Comparison of ENCODE assay signal across 20 mouse cellular contexts in genomic region chr2:84378678-84379077, GRCm38 (mm10). TPM values are rescaled to one million over a fixed set of nuclear protein-coding genes. Genes with fewer than 3 reads are reported as not detected.
A peak's percentile ranks its signal among the peaks of the same experiment; 100 is the strongest.
DNase-seq lines count a peak whose midpoint lies in the region; ATAC-seq and TF ChIP-seq lines count a peak whose summit lies in the region.
"Had no signal": no experiment of that assay in that cellular context is flagged by ENCODE, and none has a peak within 500 bp of the region (broad histone marks: within the 10 kb centered on the region; RNA-seq: fewer than 3 reads in every experiment).

No protein-coding gene starts in this region.

- DNase-seq in kidney, adult 11 months: peak; percentile 44
- peak; percentile 30 for DNase-seq in kidney, postnatal 10 days
- no peak for DNase-seq in liver, postnatal 0 days
- DNase-seq in yolk sac, embryonic 10.5 days (ENCODE audit: low spot score): no peak
- no peak for DNase-seq in testis, postnatal 14 days (ENCODE audit: low spot score)
- DNase-seq: cerebellum, adult 2 months; cerebellum, postnatal 36 days; gastrocnemius, postnatal 25 days; retina, postnatal 1 day had no signal

- no peaks in the 10 kb centered on the region for H3K27me3 ChIP-seq in kidney, embryonic 16.5 days (ENCODE audit: insufficient read depth, low read length)
- H3K27me3 ChIP-seq in intestine, embryonic 15.5 days (replicated peaks): no peaks in the 10 kb centered on the region
- H3K27me3 ChIP-seq in liver, postnatal 0 days (ENCODE audit: insufficient read depth, low read length): no peaks in the 10 kb centered on the region
- H3K27me3 ChIP-seq: embryonic facial prominence, embryonic 12.5 days; midbrain, embryonic 12.5 days; stomach, embryonic 15.5 days had no signal

- WGBS in kidney, embryonic 16.5 days: 38% methylated on average over 5 of the region's 5 CpGs
- WGBS in intestine, embryonic 15.5 days: 49% methylated on average over 5 of the region's 5 CpGs
- WGBS in liver, postnatal 0 days (ENCODE audit: insufficient replicate concordance): 55% methylated on average over 5 of the region's 5 CpGs

- no peak overlapping the region for H3K9ac ChIP-seq in kidney, embryonic 16.5 days (replicated peaks; ENCODE audit: low read length)
- H3K9ac ChIP-seq in intestine, embryonic 15.5 days: no peak overlapping the region
- H3K9ac ChIP-seq in liver, postnatal 0 days (replicated peaks): no peak overlapping the region
- H3K9ac ChIP-seq: embryonic facial prominence, embryonic 12.5 days; midbrain, embryonic 12.5 days; stomach, embryonic 15.5 days had no signal

- no peaks in the 10 kb centered on the region for H3K9me3 ChIP-seq in kidney, embryonic 16.5 days (ENCODE audit: low read length)
- H3K9me3 ChIP-seq in intestine, embryonic 15.5 days: no peaks in the 10 kb centered on the region
- H3K9me3 ChIP-seq in liver, postnatal 0 days (ENCODE audit: low read length): no peaks in the 10 kb centered on the region
- H3K9me3 ChIP-seq: embryonic facial prominence, embryonic 12.5 days; G1E; hindbrain, embryonic 10.5 days; midbrain, embryonic 12.5 days; stomach, embryonic 15.5 days had no signal

- no peak overlapping the region for H3K4me3 ChIP-seq in kidney, embryonic 16.5 days (ENCODE audit: low read length)
- H3K4me3 ChIP-seq in intestine, embryonic 15.5 days (replicated peaks): no peak overlapping the region
- no peak overlapping the region for H3K4me3 ChIP-seq in liver, postnatal 0 days (ENCODE audit: low read depth, low read length)
- H3K4me3 ChIP-seq: embryonic facial prominence, embryonic 12.5 days; erythroblast, embryonic 14.5 days; hindbrain, embryonic 10.5 days; layer of hippocampus, adult 2 months; midbrain, embryonic 12.5 days; stomach, embryonic 15.5 days had no signal

- TF ChIP-seq EP300 in liver, postnatal 0 days (IDR thresholded peaks at IDR 0.05; ENCODE audit: low read depth): peak; percentile 27; the same call in 1 of the 2 replicates

- no peaks in the 10 kb centered on the region for H3K36me3 ChIP-seq in kidney, embryonic 16.5 days (ENCODE audit: insufficient read depth, low read length)
- H3K36me3 ChIP-seq in intestine, embryonic 15.5 days: no peaks in the 10 kb centered on the region
- H3K36me3 ChIP-seq in liver, postnatal 0 days (replicated peaks; ENCODE audit: insufficient read depth, low read length): no peaks in the 10 kb centered on the region; the same call in 1 of the 2 replicates
- H3K36me3 ChIP-seq: embryonic facial prominence, embryonic 12.5 days; G1E; hindbrain, embryonic 10.5 days; midbrain, embryonic 12.5 days; stomach, embryonic 15.5 days had no signal

- H3K4me2 ChIP-seq in kidney, embryonic 16.5 days (replicated peaks; ENCODE audit: low read depth, low read length): no peak overlapping the region
- H3K4me2 ChIP-seq in intestine, embryonic 15.5 days (replicated peaks): no peak overlapping the region
- no peak overlapping the region for H3K4me2 ChIP-seq in liver, postnatal 0 days (ENCODE audit: low read depth, low read length)
- H3K4me2 ChIP-seq: embryonic facial prominence, embryonic 12.5 days; midbrain, embryonic 12.5 days; stomach, embryonic 15.5 days had no signal

- no peak for ATAC-seq in kidney, embryonic 16.5 days (ENCODE audit: low FRiP score, low TSS enrichment)
- peak; percentile 97 for ATAC-seq in intestine, embryonic 15.5 days
- ATAC-seq in liver, postnatal 0 days: peak; percentile 78
- ATAC-seq: forebrain, embryonic 14.5 days; hindbrain, postnatal 0 days had no signal

- peaks cover 3% of the 10 kb centered on the region; the same call in 1 of the 2 replicates for H3K4me1 ChIP-seq in kidney, embryonic 16.5 days (ENCODE audit: insufficient read depth, low read length)
- no peaks in the 10 kb centered on the region for H3K4me1 ChIP-seq in intestine, embryonic 15.5 days (replicated peaks)
- H3K4me1 ChIP-seq in liver, postnatal 0 days (ENCODE audit: insufficient read depth): peaks cover 13% of the 10 kb centered on the region
- H3K4me1 ChIP-seq: hindbrain, embryonic 10.5 days; midbrain, embryonic 12.5 days; stomach, embryonic 15.5 days had no signal

- no peak overlapping the region for H3K27ac ChIP-seq in kidney, embryonic 16.5 days (ENCODE audit: low read length)
- no peak overlapping the region for H3K27ac ChIP-seq in intestine, embryonic 15.5 days
- H3K27ac ChIP-seq in liver, postnatal 0 days (ENCODE audit: low read depth): no peak overlapping the region
- H3K27ac ChIP-seq: embryonic facial prominence, embryonic 12.5 days; hindbrain, embryonic 10.5 days; hindbrain, postnatal 0 days; layer of hippocampus, adult 2 months; midbrain, embryonic 12.5 days; stomach, embryonic 15.5 days had no signal

- no peak for TF ChIP-seq CTCF in liver, postnatal 0 days (IDR thresholded peaks at IDR 0.05; ENCODE audit: low read depth)

RNA-seq across cellular contexts. Expression of gene Calcrl, which starts 46.5 kb away (rescaled TPM):
- 64.7 and 73.3 TPM in 2 replicates for polyA plus RNA-seq in kidney, embryonic 16.5 days (2015; fragmentation: Nextera tagmentation; extraction: Ambion mirVana)
- 24.0 and 30.8 TPM in 2 replicates for polyA plus RNA-seq in intestine, embryonic 15.5 days (2015; fragmentation: Nextera tagmentation; extraction: Ambion mirVana)
- polyA plus RNA-seq in liver, postnatal 0 days (2015; fragmentation: Nextera tagmentation; extraction: Ambion mirVana): 9.4 and 12.8 TPM in 2 replicates
- polyA plus RNA-seq: erythroblast, embryonic 14.5 days had no signal

Comparison
In these comparisons a context has a peak if more than half of its experiments do, and no peak if none do; other contexts are left out.
1. DNase-seq: peak in kidney, adult 11 months (single experiment) and kidney, postnatal 10 days (single experiment); none in liver, postnatal 0 days (single experiment), yolk sac, embryonic 10.5 days (single experiment) and testis, postnatal 14 days (single experiment).